Mouse (Mus musculus): ENCODE measurements around the gene Rab31. TPM values are rescaled to one million over a fixed set of nuclear protein-coding genes. Genes with fewer than 3 reads are reported as not detected.

The Rab31 gene
- polyA plus RNA-seq, 1 experiment from 2014 or later, result 73.5 TPM

GRCm38 (mm10) chr17:65785707-65786106, 13.2 kb upstream of the Rab31 start:
- ATAC-seq, result no peak
- no peaks in the 10 kb centered on the region for H3K27me3 ChIP-seq (replicated peaks; ENCODE audit: control insufficient read depth, insufficient read depth, low read length)
- peaks cover 16% of the 10 kb centered on the region for H3K4me1 ChIP-seq (replicated peaks; ENCODE audit: control insufficient read depth, insufficient read depth, low read length)
- no peak overlapping the region for H3K27ac ChIP-seq (ENCODE audit: low read length)
- no peaks in the 10 kb centered on the region for H3K36me3 ChIP-seq (ENCODE audit: control insufficient read depth, insufficient read depth)
- H3K9ac ChIP-seq (replicated peaks; ENCODE audit: low read depth, low read length), result no peak overlapping the region
- H3K4me3 ChIP-seq (replicated peaks; ENCODE audit: low read length), result no peak overlapping the region
- no peak overlapping the region for H3K4me2 ChIP-seq (ENCODE audit: low read length)
- no peaks in the 10 kb centered on the region for H3K9me3 ChIP-seq (ENCODE audit: control insufficient read depth, low read length)

DNA sequence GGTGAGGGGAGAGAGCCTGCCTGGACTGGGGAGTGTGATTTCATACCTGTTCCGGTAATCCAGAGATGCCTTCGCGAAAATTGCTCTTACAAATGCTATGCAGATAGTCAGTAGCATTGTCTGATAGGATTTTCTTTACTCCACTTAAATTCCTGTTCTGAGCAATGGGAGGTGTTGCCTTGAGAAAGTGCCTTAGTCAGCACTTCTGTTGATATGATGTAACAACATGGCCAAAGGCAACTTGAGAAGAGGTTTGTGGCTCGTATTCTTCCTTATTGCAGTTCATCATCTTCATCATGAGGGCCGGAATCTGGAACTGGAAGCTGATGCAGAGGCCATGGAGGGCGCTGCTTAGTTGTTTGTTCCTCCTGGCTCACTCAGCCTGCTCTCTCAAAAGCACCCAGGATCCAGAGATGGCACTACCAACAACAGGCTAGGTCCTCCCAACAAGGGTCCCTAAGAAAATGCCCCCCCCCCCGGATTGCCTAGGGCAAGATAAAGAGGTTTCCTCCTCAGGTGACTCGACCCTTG, 12.1 kb upstream of the Rab31 start:
- ATAC-seq, result no peak
- WGBS, result 70% methylated on average over 8 of the region's 8 CpGs
- no peaks in the 10 kb centered on the region for H3K9me3 ChIP-seq (ENCODE audit: control insufficient read depth, low read length)
- H3K27me3 ChIP-seq (replicated peaks; ENCODE audit: control insufficient read depth, insufficient read depth, low read length), result no peaks in the 10 kb centered on the region
- H3K4me1 ChIP-seq (replicated peaks; ENCODE audit: control insufficient read depth, insufficient read depth, low read length), result peaks cover 16% of the 10 kb centered on the region
- H3K36me3 ChIP-seq (ENCODE audit: control insufficient read depth, insufficient read depth), result no peaks in the 10 kb centered on the region
- peak overlapping the region; percentile 30 for H3K4me3 ChIP-seq (replicated peaks; ENCODE audit: low read length)
- H3K4me2 ChIP-seq (ENCODE audit: low read length), result peak overlapping the region; percentile 79
- no peak overlapping the region for H3K27ac ChIP-seq (ENCODE audit: low read length)
- peak overlapping the region; percentile 22; the same call in 1 of the 2 replicates for H3K9ac ChIP-seq (replicated peaks; ENCODE audit: low read depth, low read length)

DNA sequence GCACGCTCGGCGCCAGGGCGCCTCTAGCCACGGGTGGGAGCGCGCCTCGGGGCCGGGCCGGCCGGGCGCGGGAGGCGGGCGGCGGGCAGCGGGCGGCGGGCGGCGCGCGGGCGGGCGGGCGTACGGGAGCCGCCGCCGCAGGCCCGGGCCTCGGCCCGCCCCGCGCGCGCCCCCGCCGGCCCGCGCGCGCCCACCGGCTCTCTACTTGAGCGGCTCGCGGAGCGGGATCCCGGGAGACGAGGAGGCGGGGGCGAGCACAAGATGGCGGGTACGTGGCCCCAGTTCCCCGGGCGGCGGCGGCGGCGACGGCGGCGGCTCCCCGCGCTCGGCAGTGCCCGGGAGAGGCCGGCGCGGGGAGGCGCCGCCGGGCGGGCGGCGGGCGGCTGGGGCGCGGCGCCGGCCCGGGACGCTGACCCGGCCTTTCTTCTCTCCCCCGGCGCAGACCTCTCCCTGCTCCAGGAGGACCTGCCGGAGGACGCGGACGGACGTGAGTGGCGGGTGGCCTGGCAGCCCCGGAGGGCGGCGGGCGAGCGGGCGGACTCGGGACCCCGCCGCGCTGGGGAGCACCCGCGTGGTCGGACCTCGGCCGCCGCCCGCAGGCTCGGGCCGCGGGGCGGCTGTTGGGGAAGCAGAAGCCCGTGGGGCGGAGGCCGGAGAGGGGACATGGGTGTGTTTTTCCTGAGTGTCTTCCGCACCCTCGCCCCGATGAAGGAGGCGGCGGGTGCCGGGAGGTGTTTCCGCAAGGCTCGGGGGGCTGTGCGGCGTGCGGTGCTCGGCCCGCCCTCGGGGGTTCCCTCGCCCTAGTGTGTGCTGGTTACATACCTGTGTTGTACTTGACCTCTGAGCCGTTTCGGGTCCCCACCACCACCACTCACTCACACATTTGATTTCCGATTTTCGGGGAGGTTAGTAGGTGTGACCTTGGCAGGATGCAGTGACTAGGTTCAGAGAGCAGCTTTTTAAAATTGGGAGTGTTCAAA, 10.9 kb upstream of the Rab31 start:
- Histone ChIP-seq H3K4me3 (replicated peaks; ENCODE audit: low read length) (peak overlapping the region; percentile 96), H3K27ac (ENCODE audit: low read length) (peak overlapping the region; percentile 100), H3K4me2 (ENCODE audit: low read length) (peak overlapping the region; percentile 79), H3K9me3 (ENCODE audit: control insufficient read depth, low read length) (no peaks in the 10 kb centered on the region), H3K36me3 (ENCODE audit: control insufficient read depth, insufficient read depth) (no peaks in the 10 kb centered on the region), H3K4me1 (replicated peaks; ENCODE audit: control insufficient read depth, insufficient read depth, low read length) (peaks cover 16% of the 10 kb centered on the region), H3K9ac (replicated peaks; ENCODE audit: low read depth, low read length) (peak overlapping the region; percentile 99), H3K27me3 (replicated peaks; ENCODE audit: control insufficient read depth, insufficient read depth, low read length) (no peaks in the 10 kb centered on the region)
- peak; percentile 58 for ATAC-seq
- WGBS, result 0% methylated on average over 55 of the region's 135 CpGs

DNA sequence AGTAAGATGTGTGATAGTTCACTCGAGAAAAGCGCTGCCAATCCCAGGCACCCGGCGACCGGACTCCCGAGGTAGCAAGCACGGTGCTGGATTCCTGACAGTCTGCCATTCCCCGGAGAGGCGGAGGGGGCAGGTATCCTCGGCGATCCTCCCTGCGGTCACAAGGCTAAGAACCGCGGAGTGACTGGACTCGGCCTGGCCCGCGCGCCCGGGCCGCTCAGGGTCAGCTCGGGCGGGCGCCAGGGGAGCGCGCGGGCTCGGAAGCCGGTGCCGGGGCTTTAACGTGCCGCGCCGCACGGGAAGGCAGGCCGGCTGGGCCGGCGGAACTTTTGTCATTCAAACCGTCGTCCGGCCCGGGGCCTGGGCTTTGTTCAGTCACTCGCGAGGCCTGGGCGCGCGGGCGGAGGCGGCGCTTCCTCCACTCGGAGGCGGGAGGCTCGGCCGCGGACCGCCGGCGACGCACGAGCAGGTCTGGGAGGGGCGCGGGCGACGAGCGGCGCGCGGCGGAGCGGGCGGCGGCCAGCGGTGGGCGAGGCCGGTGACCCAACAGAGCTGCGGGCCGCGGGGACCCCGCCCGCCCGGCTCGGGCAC, 10.1 kb upstream of the Rab31 start, which contains the start of gene Ppp4r1:
Gene Ppp4r1 (plus strand): TSS at position 23 of the 591 bp plus-strand sequence.
- H3K36me3 ChIP-seq (ENCODE audit: control insufficient read depth, insufficient read depth), result no peaks in the 10 kb centered on the region
- H3K4me3 ChIP-seq (replicated peaks; ENCODE audit: low read length), result peak within 1 kb of the TSS; percentile 96
- H3K9ac ChIP-seq (replicated peaks; ENCODE audit: low read depth, low read length), result peak within 1 kb of the TSS; percentile 99
- H3K4me1 ChIP-seq (replicated peaks; ENCODE audit: control insufficient read depth, insufficient read depth, low read length), result peaks cover 16% of the 10 kb centered on the region
- peak within 1 kb of the TSS; percentile 100 for H3K27ac ChIP-seq (ENCODE audit: low read length)
- H3K27me3 ChIP-seq (replicated peaks; ENCODE audit: control insufficient read depth, insufficient read depth, low read length), result no peaks in the 10 kb centered on the region
- peak; percentile 82 for ATAC-seq
- no peaks in the 10 kb centered on the region for H3K9me3 ChIP-seq (ENCODE audit: control insufficient read depth, low read length)
- H3K4me2 ChIP-seq (ENCODE audit: low read length), result peak within 1 kb of the TSS; percentile 73
- WGBS, result under 1% methylated on average over 59 of the region's 81 CpGs

- Histone ChIP-seq H3K9me3 (ENCODE audit: control insufficient read depth, low read length) (no peaks in the 10 kb centered on the region), H3K4me2 (ENCODE audit: low read length) (no peak overlapping the region), H3K4me3 (replicated peaks; ENCODE audit: low read length) (no peak overlapping the region), H3K4me1 (replicated peaks; ENCODE audit: control insufficient read depth, insufficient read depth, low read length) (peaks cover 16% of the 10 kb centered on the region), H3K27me3 (replicated peaks; ENCODE audit: control insufficient read depth, insufficient read depth, low read length) (no peaks in the 10 kb centered on the region), H3K9ac (replicated peaks; ENCODE audit: low read depth, low read length) (no peak overlapping the region), H3K36me3 (ENCODE audit: control insufficient read depth, insufficient read depth) (no peaks in the 10 kb centered on the region), H3K27ac (ENCODE audit: low read length) (no peak overlapping the region)
- whole genome bisulfite sequencing, result 83% methylated on average over 2 of the region's 2 CpGs
- ATAC-seq, result no peak
These were observed 8.4 kb upstream of the Rab31 start for GRCm38 (mm10) chr17:65780970-65781369.

GRCm38 (mm10) chr17:65777461-65777860, 4.9 kb upstream of the Rab31 start:
- no peak overlapping the region for H3K4me3 ChIP-seq (replicated peaks; ENCODE audit: low read length)
- H3K27ac ChIP-seq (ENCODE audit: low read length), result no peak overlapping the region
- peaks cover 12% of the 10 kb centered on the region; the same call in 1 of the 2 replicates for H3K4me1 ChIP-seq (replicated peaks; ENCODE audit: control insufficient read depth, insufficient read depth, low read length)
- no peak for ATAC-seq
- WGBS, result 86% methylated on average over 4 of the region's 4 CpGs
- H3K27me3 ChIP-seq (replicated peaks; ENCODE audit: control insufficient read depth, insufficient read depth, low read length), result no peaks in the 10 kb centered on the region
- H3K36me3 ChIP-seq (ENCODE audit: control insufficient read depth, insufficient read depth), result no peaks in the 10 kb centered on the region
- no peaks in the 10 kb centered on the region for H3K9me3 ChIP-seq (ENCODE audit: control insufficient read depth, low read length)
- H3K9ac ChIP-seq (replicated peaks; ENCODE audit: low read depth, low read length), result no peak overlapping the region
- no peak overlapping the region for H3K4me2 ChIP-seq (ENCODE audit: low read length)

- Histone ChIP-seq H3K4me3 (replicated peaks; ENCODE audit: low read length) (no peak overlapping the region), H3K9me3 (ENCODE audit: control insufficient read depth, low read length) (no peaks in the 10 kb centered on the region), H3K27me3 (replicated peaks; ENCODE audit: control insufficient read depth, insufficient read depth, low read length) (no peaks in the 10 kb centered on the region), H3K4me1 (replicated peaks; ENCODE audit: control insufficient read depth, insufficient read depth, low read length) (peaks cover 13% of the 10 kb centered on the region), H3K4me2 (ENCODE audit: low read length) (no peak overlapping the region), H3K9ac (replicated peaks; ENCODE audit: low read depth, low read length) (no peak overlapping the region), H3K27ac (ENCODE audit: low read length) (no peak overlapping the region), H3K36me3 (ENCODE audit: control insufficient read depth, insufficient read depth) (no peaks in the 10 kb centered on the region)
- WGBS, result 86% methylated on average over 1 of the region's 1 CpGs
- no peak for ATAC-seq
These were observed 3.7 kb upstream of the Rab31 start for GRCm38 (mm10) chr17:65776228-65776627.

DNA sequence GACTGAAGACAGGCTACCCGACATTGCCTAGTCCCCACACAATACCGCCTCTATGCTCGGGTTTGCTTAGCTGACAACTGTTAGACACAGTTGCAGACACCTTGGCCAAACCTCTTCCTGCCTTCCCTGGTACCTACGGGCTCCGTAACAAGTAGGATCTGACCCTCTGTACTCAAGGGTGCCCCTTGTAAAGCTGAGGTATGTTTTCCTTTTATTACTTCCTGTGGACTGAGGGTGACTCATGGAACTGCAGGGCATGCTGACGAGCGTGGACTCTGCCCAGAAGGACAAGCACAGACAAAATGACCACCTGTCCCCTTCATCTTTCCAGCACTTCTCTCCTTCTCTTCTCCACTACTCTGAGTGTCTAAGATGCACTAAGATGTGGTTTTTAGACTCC, 1.9 kb upstream of the Rab31 start:
- Histone ChIP-seq H3K27me3 (replicated peaks; ENCODE audit: control insufficient read depth, insufficient read depth, low read length) (no peaks in the 10 kb centered on the region), H3K9ac (replicated peaks; ENCODE audit: low read depth, low read length) (no peak overlapping the region), H3K9me3 (ENCODE audit: control insufficient read depth, low read length) (no peaks in the 10 kb centered on the region), H3K4me2 (ENCODE audit: low read length) (no peak overlapping the region), H3K4me3 (replicated peaks; ENCODE audit: low read length) (no peak overlapping the region), H3K4me1 (replicated peaks; ENCODE audit: control insufficient read depth, insufficient read depth, low read length) (peaks cover 22% of the 10 kb centered on the region), H3K36me3 (ENCODE audit: control insufficient read depth, insufficient read depth) (no peaks in the 10 kb centered on the region), H3K27ac (ENCODE audit: low read length) (no peak overlapping the region)
- no peak for ATAC-seq
- 85% methylated on average over 7 of the region's 7 CpGs for WGBS

DNA sequence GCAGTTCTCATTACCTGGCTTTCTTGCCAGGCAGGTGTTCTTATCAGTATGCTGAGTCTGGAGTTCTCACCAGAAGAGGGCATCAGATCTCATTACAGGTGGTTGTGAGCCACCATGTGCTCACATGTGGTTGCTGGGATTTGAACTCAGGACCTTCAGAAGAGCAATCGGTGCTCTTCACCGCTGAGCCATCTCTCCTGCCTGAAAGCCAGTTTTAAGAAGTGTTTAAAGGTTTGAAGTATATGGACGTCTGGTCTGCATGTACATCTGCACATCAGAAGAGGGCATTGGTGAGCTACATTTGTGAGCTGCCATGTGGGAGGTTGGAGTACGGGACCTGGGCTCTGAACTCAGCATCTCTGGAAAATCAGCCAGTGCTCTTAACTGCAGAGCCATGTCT, 1.1 kb upstream of the Rab31 start:
- Histone ChIP-seq H3K4me3 (replicated peaks; ENCODE audit: low read length) (no peak overlapping the region), H3K9ac (replicated peaks; ENCODE audit: low read depth, low read length) (no peak overlapping the region), H3K27me3 (replicated peaks; ENCODE audit: control insufficient read depth, insufficient read depth, low read length) (no peaks in the 10 kb centered on the region), H3K27ac (ENCODE audit: low read length) (no peak overlapping the region), H3K4me1 (replicated peaks; ENCODE audit: control insufficient read depth, insufficient read depth, low read length) (peaks cover 31% of the 10 kb centered on the region), H3K9me3 (ENCODE audit: control insufficient read depth, low read length) (no peaks in the 10 kb centered on the region), H3K36me3 (ENCODE audit: control insufficient read depth, insufficient read depth) (no peaks in the 10 kb centered on the region), H3K4me2 (ENCODE audit: low read length) (no peak overlapping the region)
- 55% methylated on average over 4 of the region's 4 CpGs for whole genome bisulfite sequencing
- no peak for ATAC-seq
